Mouse (Mus musculus) adrenal gland (tissue): ENCODE results near the gene Gm11096.

Source experiments
- intact Hi-C: fragments of 180-260 bp; cut with DNase I; formaldehyde crosslinking; loops from one replicate; pipeline ENCODE4 v1.15.1; 2025
- long read RNA-seq, 2 experiments: library from polyadenylated mRNA; unstranded; transcript quantifications; one replicate each; pipeline ENCODE4 v2.0.0; 2020; ENCODE audit warnings: borderline replicate concordance in 1 of 2; ENCODE audit not compliant: insufficient replicate concordance in 1 of 2

Gm11096 gene
- long read RNA-seq, experiment 1, result 0 reads
- long read RNA-seq, experiment 2, result 0 reads

DNA sequence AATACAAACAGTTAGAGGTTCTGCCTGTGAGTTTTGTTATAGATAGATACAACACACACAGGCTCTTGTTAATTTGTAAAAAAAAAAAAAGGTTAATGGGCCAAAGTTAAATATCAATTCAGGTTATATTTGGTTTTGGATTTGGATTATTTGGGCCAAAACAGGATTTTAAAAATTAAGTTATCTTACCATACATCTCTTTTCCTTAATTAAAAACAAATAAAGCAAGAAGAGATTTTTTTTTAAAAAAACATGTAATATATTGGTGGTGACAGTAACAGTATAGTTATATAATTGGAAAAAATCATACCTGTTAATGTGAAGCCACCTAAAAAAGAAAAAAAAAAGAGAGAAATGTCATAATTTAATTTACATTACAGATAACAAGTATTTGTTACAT, at the start of gene Gm11096:
Gene Gm11096, plus strand, starts transcription at position 301 of the 400 bp plus-strand sequence.
- intact Hi-C loops, result no loop called here

DNA sequence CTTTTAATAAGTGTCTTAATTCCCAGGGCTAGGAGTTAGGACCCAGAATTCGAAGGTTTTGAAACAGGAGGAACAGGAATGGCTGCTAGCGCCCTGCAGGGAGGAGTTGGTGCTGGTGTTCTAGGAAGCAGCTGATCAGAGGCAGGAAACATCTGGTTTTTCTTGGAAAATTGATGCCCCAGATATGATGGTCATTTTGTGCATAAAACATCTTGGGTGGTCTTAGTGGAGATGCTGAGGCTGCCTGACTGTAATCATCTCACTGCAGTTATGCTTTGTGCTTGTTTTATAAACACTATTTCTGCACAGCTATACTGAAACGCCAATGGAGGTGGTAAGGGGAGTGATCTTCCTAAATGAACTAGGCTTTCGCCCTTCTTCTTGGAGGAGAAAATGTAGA, 48.5 kb upstream of the Gm11096 start:
- intact Hi-C loops, result no loop called here

DNA sequence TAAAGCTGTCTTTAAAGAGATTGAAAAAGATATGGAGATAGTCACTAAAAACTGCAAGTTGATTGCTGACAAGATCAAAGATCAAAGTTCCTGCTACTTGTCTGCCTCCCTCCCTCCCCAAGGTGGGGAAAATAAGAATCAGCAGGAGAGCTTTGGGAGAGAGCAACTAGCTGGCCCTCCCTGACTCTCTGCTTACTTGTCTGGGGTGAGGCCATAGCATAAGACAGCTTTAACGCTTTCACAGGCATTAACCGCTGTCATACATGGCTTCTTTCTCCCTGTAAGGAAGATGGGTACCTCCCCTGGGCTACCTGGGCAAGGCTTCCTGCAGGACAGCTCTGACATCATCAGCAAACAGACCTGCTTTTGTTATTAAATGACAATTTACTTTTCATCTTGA, 47.4 kb upstream of the Gm11096 start:
- intact Hi-C loops, result no loop called here

DNA sequence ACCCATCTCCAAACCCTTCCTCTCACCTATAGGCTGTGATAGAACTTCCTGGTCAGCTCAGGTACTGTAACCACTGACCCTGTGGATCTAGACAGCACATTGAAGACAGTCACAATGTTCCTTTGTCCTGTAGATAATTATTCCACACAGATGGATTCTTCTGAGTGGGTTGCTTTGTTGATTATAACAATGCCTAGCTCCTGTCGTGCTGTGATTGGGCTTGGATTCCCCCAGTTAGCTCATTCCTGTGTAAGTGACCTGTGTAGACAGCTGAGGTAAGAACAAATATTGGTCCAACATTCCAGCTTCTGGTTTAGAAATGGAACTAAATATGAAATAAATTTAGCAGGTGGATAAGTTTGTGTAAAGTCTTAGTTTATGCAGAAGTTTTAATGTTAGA, 44.1 kb upstream of the Gm11096 start:
- intact Hi-C loops, result no loop called here

DNA sequence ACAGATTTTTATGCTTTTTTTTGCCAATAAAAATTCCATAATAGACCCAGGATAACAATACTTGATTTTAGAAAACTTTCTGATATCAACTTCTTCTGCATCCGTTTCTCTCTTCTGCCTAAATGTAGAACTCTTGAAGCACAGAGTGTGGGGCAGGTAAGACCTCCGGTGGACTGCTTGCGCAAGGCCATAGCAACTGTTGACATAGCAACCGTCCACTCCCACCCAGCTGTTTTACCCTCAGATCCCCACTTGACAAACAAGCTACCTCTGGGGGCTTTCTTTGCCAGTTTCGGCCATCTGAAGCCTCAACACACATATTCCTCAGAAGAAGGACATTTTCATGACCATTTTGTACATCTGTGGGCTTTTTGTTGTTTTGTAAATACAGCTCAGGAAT, 41.2 kb upstream of the Gm11096 start:
- intact Hi-C loops, result no loop called here

DNA sequence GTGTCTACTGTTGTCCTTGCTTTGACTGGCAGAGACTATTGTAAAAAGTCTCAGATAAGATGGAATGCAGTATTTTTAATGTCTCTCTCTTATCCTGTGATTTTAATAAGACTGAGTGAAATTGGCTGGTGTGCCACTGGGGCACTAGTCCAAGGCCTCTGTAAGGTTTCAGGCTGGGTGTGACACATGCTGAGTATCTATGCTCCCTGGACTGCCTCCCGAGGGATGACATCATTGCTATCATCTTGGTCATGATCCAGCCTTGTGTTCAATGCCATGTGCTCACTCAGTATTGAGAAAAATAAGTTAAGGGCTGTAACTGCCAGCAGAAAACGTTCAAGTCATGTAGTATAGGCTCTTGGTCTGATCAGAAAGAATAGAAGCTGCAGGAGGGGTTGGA, 38.9 kb upstream of the Gm11096 start:
- intact Hi-C loops, result no loop called here

DNA sequence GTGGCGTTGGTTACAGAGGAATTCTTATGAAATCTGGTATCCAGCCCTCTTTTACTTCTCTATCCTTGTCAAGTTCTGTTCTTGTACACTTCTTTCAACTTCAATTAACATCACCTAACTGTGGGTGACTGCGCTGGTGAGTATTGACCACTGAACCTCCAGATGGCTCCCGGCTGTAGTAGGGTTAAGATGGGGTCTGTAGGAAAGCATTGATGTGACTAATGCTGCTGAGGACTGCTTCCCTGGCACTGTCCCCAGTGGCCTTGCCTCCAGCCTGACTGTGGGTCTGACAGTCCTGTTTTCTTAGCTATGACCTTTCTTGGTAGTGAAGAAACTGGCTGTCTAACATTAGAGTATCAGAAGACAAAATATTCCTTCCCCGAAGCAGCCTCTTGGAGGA, 38.4 kb upstream of the Gm11096 start:
- intact Hi-C loops, result no loop called here

DNA sequence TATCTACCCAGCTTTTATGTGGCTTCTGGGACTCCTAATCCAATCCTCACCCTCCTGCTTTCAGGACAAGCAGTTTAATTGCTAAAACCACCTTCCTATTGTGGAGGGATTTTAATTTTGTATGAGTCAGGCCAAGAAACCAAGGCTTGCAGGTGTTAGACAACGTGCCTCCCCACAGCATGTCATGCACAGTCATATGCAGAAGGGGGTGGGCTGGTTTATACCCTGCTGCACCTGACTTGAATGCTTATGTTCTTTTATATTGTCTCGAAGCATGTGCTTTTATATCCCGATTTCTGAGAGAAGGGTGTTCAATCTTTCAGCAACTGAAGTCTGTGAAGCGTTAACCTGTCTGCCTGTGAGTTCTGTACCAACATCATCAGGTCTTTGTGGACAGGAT, 37.3 kb upstream of the Gm11096 start:
- intact Hi-C loops, result no loop called here

DNA sequence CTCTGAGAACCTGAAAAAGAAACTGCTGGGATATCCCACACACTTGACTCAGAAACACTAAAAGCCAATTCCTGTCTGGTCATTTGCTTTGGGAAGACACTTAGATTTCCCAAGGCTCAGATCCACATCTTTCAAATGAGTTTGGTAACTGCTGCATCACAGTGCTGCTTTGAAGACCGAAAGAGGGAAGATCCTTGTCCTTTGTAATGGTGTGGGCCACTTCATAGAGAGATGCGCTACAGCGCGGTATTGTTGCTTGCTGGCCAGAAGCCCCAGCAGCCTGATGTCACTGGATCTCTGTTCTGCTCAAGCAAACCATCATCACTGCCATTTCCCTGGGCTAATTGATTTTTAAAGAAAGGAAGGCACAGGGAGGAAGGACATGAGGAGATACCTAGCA, 28.8 kb upstream of the Gm11096 start:
- intact Hi-C loops, result no loop called here

DNA sequence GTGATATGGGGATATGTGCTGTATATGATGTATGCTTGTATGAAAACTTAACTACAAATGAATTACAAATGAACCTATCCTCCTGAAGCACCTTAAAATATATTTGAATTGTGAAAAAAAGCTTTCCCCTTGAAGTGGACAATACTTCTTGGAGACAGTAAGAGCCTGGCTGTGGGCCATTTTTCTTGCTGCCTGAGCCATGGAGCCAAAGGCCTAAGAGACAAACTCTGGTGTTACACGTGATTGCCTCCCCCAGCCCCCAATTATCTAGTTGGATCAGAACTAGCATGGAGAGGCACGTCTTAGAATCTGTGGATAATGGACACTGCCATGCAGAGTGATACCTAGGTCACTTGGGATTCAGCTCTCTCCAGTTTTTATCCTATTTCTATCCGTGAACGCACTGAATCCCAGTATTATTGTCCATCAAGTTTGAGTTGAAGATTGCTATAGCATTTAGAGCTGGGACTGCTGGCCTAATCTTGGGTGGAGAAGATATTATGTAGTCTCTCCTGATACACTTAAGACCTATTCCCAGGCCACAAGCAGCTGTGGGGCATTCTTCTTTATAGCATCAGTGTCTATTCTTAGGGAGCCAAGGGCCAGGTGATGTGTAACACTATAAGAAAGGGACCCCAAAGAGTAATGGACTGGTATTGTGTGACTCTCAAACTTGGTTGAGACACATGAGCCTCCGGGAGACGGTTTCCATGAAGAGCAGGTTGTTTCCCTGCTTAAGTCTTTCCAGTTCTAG, 25.0 kb upstream of the Gm11096 start:
- intact Hi-C loops, result no loop called here

DNA sequence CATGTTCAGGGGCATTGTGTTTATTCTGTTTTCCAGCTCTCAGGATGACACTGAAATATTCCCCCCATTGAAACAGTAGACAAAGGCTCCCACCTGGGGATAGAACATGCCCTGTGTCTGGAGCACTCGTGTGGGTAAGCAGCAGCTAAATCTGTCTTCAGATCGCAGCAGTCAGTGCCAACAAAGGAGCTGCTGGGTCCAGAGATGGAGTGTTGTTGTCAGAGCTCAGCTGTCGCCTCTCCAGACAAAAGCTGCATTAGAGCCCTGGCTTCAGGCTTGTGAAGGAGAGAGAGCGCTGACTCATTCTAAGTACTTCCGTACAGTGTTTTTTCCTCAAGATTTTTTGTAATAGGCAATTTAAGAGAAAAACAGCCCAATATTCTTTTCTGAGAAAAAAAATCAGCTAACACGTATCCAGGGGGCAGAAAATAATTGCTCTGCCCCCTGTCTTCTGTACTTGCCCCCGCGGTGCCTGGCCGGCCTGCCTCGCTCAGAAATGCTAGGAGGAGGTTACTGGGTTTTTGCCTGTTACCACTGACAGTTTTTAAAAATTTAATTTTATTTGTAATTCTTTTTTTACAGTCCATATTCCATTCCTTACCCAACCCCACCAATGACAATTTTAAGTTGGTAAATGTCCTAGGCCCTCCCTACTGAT, 21.6 kb upstream of the Gm11096 start:
- intact Hi-C loops, result no loop called here

DNA sequence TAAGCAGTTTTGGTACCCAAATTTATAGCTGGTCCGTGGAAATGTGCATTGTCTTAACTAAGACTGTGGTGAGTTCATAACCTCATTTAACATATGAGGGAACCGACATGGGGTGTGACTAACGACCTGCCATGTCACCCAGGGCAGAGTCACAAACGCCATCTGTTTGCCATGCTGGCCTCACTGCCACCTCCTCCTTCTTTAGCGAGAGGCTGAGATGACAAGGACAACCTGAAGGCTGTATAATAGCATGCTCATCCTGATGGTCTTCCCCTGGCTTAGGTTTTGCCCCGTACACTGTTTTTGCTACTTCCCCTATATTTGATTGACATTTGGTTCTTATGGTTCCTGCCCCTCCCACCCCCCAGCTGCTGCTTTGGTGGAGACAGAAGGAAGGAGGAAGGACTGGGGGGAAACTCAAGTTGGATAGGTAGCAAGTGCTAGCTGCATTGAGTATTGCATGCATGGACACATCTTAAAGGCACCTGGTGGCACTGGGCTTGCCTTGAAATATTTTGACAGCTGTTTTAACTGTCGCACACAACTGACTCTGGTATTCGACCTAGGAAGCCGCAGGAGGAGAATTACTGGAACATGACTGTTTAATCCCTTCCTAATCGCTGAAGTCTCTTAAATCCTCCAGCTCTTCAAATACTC, 17.2 kb upstream of the Gm11096 start:
- intact Hi-C loops, result no loop called here

DNA sequence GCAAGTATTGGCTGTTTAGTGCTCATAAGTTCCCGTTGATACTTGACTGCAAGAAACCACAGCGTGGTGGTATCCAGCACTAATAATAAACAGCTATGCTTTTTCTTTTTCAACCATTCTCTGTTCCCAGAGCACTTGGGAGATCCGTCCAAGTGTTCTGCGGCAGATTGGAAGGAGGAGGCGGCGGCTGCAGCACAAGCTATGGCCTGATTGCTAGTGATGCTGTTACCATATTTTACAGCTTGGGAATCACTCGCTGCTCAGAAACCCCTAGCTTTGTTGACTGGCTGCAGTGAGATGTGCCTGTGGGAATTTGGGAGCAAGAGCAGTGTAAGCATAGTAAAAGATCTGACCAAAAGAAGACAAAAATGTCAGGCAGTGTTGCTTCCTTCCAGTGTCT, 14.3 kb upstream of the Gm11096 start:
- intact Hi-C loops, result no loop called here

DNA sequence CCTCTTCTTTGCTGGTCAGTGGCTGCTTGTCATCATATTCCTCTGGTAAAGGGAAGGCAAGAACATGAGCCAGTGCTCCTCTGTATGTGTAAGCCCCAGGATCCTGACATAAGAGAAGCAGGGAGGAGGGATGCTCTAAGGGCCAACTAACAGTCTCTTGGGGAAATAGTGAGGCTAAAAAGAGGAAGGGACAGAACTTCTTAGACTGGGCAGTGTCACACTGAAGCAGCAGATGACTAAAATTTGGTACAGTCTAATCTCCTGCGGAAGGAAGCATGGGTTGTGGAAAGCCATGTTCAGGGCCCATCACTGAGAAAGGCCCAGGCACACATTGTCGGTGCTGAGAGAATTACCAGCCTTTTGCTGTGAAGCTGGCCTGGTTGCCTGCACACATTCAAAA, 8.8 kb upstream of the Gm11096 start:
- intact Hi-C loops, result no loop called here

DNA sequence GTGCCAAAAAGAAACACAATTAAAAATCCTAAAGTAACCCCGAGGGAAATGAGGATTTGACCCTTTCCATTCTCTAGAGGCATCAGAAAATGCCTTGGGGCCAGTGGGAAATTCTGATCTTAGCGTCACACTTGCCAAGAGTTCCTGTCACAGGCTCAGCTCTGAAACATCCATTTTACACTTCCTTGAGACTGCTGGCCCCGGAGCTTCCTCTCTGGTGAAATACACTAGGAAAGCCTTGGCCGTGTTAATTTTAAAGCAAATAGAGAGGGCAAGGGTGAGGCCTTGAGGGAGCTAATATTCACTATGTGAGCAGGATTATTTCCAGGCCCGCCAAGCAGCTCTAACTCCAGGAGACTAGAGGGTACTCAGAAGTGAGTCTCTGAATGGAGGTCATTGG, 8.4 kb upstream of the Gm11096 start:
- intact Hi-C loops, result no loop called here

DNA sequence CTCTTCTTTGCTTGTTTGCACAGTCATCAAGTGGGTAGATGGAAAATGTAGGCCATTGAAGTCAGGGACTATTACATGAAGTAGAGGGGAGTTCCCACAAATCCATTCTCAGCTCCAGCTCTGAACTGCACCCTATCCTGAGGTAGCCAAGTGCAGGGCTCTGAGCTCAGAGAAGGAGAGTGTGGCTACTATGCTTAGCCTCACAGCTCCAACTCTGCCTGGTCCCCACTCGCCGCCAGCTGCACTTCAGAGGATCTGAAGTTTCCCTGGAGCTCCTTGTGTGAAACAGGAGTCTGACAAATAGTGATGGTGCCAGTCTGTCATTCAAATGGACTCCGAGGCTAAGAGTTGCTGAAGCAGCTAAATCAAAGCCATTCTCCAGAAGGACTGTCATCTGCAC, 13.7 kb downstream of the Gm11096 start:
- intact Hi-C loops, result no loop called here

DNA sequence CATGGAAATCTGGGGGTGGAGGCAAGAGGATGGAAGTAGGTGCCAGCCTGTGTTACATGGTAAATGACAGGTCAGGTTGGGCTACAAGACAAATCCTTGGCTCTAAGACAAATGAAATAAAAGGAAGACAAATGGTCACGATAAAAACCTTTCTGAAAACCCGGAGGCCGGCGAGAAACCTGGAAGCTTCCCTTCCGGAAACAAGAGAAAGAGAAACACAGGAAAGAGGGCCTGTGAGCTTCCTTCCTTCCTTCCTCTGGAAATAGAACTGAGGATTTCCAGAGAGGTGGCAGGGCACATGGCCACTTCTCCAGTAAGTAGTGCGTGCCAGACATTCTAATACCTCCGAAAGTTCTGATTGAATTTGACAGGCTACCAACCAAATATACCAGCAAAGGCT, 14.4 kb downstream of the Gm11096 start:
- intact Hi-C loops, result no loop called here

DNA sequence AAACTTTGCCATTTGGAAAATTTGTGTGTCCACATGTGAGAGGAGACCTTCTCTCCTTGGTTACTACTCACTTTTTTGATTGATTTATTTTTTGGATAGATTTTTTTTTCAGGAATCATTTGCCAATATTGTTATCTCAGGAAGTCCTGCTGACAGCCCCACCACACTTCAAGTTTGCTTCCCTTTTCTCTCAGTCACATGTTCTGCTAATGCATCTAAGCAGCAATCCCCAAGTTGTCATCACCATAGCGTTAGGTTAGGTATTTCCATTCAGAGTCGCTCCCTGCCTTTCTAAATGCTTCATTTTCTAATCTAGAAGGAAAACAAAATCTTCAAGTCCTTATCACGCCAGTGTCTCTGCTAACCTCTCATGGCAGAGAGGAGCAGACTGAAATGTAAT, 17.8 kb downstream of the Gm11096 start:
- intact Hi-C loops, result no loop called here

DNA sequence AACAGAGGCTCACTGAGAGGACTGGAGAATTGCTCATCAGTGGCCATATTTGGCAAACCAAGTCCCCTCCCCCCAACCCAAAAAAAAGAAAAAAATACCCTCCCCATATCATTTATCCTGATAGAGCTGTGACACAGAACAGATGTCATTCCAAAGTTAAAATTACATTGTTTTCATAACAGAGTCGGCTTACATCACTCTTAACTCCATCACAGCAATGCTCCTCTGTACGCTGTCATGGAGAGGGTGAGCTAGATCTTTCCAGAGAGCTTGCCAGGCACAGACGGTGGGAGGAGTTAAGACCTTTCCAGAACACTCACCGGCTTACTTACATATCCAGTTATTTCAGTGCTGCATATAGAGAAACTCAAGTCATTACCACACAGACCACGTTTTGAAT, 27.4 kb downstream of the Gm11096 start:
- intact Hi-C loops, result no loop called here

DNA sequence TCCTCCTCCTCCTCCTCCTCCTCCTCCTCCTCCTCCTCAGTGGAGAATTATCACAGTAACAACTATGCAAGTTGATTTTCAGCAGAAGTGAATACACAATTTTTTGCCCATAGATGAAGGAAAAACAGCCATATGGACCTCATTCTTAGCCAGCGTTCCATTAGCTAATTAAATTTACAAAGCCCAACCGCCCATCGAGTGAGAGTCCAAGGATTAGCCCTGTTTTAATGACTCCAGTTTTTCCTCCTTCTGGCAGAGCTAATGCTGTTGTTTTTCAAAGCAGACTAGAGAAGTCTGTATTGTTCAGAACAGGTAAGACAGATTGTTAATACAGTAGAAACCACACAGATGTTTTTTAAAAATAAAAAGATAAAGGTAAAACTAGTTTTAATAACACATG, 31.8 kb downstream of the Gm11096 start:
- intact Hi-C loops, result loop anchor here (10.0 kb wide), 2 partner anchors 209 to 311 kb away; no protein-coding TSS in a partner anchor

DNA sequence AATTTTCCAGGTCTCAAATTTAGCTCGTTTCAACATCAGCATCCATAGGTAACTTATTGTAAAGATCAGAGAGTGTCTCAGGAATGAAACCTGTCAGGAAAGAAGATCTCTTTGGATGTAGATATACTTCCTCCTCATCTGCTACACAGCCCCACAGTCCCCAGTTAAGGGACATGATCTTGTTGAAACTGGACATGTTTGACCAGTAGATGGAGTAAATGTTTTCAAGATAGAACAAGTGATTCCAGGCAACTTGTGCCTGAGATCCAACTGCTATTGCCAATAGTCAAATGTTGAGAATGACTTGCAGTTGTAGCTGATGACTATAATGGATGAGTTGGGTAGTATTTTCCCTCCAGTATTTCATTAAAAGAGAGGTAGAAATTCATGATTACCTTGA, 35.9 kb downstream of the Gm11096 start:
- intact Hi-C loops, result loop anchor here (10.0 kb wide), 2 partner anchors 213 to 307 kb away; no protein-coding TSS in a partner anchor

DNA sequence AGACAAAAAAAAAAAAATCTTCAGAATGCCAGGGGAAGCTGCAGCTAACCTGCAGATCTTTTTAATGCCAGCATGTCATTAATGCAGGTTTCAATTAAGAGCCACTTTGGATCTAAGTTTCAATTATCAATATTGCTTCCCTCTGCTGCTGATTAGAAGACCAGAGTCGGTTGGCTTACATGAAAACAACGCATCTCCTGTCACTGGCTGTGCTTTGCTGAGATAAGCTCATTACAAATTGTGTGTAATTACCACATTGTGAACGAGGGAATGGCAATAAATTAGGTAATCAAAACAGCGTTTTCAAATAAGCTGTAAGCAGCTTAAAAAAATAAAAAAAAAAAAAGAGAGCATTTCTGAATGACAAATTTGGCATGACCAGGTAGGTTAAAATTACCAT, 38.2 kb downstream of the Gm11096 start:
- intact Hi-C loops, result loop anchor here (10.0 kb wide), 3 partner anchors 185 to 305 kb away; no protein-coding TSS in a partner anchor
